Mouse (Mus musculus) frontal cortex, adult 2 months (tissue): ENCODE data around the gene Usp34. TPM values are rescaled to one million over a fixed set of nuclear protein-coding genes. Genes with fewer than 3 reads are reported as not detected.
"Not testable (repeated sequence)": the region's sequence is repeated elsewhere in the genome, so short reads cannot be mapped to it uniquely, and the experiment has no call there.

Experiments
- DNase-seq, 2 experiments: peaks; one replicate each; pipeline ENCODE4 v3.0.0; 2022; ENCODE audit warnings: low spot score in 1 of 2; ENCODE audit errors: extremely low spot score in 1 of 2
- polyA plus RNA-seq: library from polyadenylated mRNA; depleted of rRNA; stranded (reverse); fragments of >200 nt; gene quantifications from 2 replicates; pipeline ENCODE4 v1.2.3, GENCODE M21; 2012; rRNA removed

The Usp34 gene
- polyA plus RNA-seq, 1 experiment = 58.0 TPM

GRCm38 (mm10) chr11:23497335-23497717 is 190.6 kb downstream of the Usp34 start:
- DNase-seq = peak; percentile 25 to 74

- DNase-seq = peak; percentile 87 to 95
Observed at GRCm38 (mm10) chr11:23497718-23498509, 191.2 kb downstream of the Usp34 start, which contains the start of gene Ahsa2. Ahsa2 (minus strand) TSS chr11:23498030.

GRCm38 (mm10) chr11:23498609-23499008 is 191.9 kb downstream of the Usp34 start:
- no peak for DNase-seq

- not testable (repeated sequence) for DNase-seq
Observed at GRCm38 (mm10) chr11:23504801-23505200, 198.1 kb downstream of the Usp34 start.

- not testable (repeated sequence) for DNase-seq
Observed at GRCm38 (mm10) chr11:23514785-23515184, 208.1 kb downstream of the Usp34 start.

GRCm38 (mm10) chr11:23515315-23515714 is 208.6 kb downstream of the Usp34 start:
- no peak for DNase-seq

- no peak for DNase-seq
Observed at GRCm38 (mm10) chr11:23518981-23519380, 212.3 kb downstream of the Usp34 start.

GRCm38 (mm10) chr11:23520473-23521205 is 213.9 kb downstream of the Usp34 start, which contains the start of gene 1700093K21Rik:
1700093K21Rik (minus strand) TSS chr11:23521155.
- DNase-seq = no peak

GRCm38 (mm10) chr11:23537446-23537845 is 230.8 kb downstream of the Usp34 start:
- no peak for DNase-seq

Other genes starting within 250 kb of the Usp34 start
- 46.1 and 47.3 TPM in 2 replicates for gene Xpo1, start 50.9 kb upstream of the Usp34 start, polyA plus RNA-seq
- gene Ahsa2, start 191.1 kb downstream of the Usp34 start, polyA plus RNA-seq = 45.0 and 47.8 TPM in 2 replicates
- 0.99 and 1.8 TPM in 2 replicates for gene 1700093K21Rik, start 214.3 kb downstream of the Usp34 start, polyA plus RNA-seq